Mouse (Mus musculus): Measurements from ENCODE around the gene Atp6v1b1. TPM values are rescaled to one million over a fixed set of nuclear protein-coding genes. Genes with fewer than 3 reads are reported as not detected.
A peak's percentile ranks its signal among the peaks of the same experiment; 100 is the strongest.

The Atp6v1b1 gene
- total and polyA plus RNA-seq, 3 experiments: not detected

GRCm38 (mm10) chr6:83791251-83791890 lies 48.6 kb downstream of the Atp6v1b1 start:
- no peak for TF ChIP-seq USF1 (IDR thresholded peaks at IDR 0.05; ENCODE audit: low read depth, low read length)
- TF ChIP-seq EP300 (IDR thresholded peaks at IDR 0.05; ENCODE audit: low read length): peak; percentile 47; the same call in 1 of the 2 replicates
- TF ChIP-seq IRF4 (IDR thresholded peaks at IDR 0.05; ENCODE audit: low read depth, low read length): peak; percentile 49; the same call in 1 of the 2 replicates
- in situ Hi-C loops (cut with MboI; ENCODE audit: low pct_ligation_motif_present, low pct_unique_long_range_greater_than_20kb, low sequenced_read_pairs): no loop called here

GRCm38 (mm10) chr6:83794760-83795296 lies 52.0 kb downstream of the Atp6v1b1 start, which contains the start of gene Nagk:
Gene Nagk (plus strand): TSS chr6:83794982.
- Histone ChIP-seq H3K4me2 (ENCODE audit: insufficient read depth, low read depth, poor library complexity, severe bottlenecking) (peak within 1 kb of the TSS; percentile 89), H3K79me2 (replicated peaks; ENCODE audit: control insufficient read depth, extremely low read depth, insufficient read depth, poor library complexity, severe bottlenecking) (no peaks in the 10 kb centered on the region), H3K36me3 (replicated peaks in 1 of 2; ENCODE audit: control insufficient read depth in 1 of 2, insufficient read depth in 1 of 2, low read length in 1 of 2) (peaks cover 11 to 18% of the 10 kb centered on the region in 2 experiments), H3K4me3 (replicated peaks in 1 of 3; ENCODE audit: low read depth in 2 of 3, low read length in 2 of 3, poor library complexity in 1 of 3) (peak within 1 kb of the TSS; percentile 53 to 91 (median 80)), H3K9me3 (replicated peaks; ENCODE audit: low read length) (no peaks in the 10 kb centered on the region), H3K27me3 (replicated peaks) (peaks cover 2% of the 10 kb centered on the region), H3K27ac (ENCODE audit: insufficient read depth, low read depth) (peak within 1 kb of the TSS; percentile 82), H3K4me1 (ENCODE audit: control insufficient read depth in 1 of 2, insufficient read depth in 2 of 2) (peaks cover 17 to 52% of the 10 kb centered on the region in 2 experiments), H3K9ac (ENCODE audit: insufficient read depth, low read depth) (peak within 1 kb of the TSS; percentile 77)
- in situ Hi-C loops (cut with MboI; ENCODE audit: low pct_ligation_motif_present, low pct_unique_long_range_greater_than_20kb, low sequenced_read_pairs): no loop called here
- TF ChIP-seq NELFE (IDR thresholded peaks at IDR 0.05; ENCODE audit: low read depth, low read length) (peak; percentile 83), HCFC1 (IDR thresholded peaks at IDR 0.05; ENCODE audit: low read depth, low read length) (peak; percentile 88), KAT2A (IDR thresholded peaks at IDR 0.05; ENCODE audit: insufficient replicate concordance, low read length) (peak; percentile 80; the same call in 1 of the 2 replicates), TBP (conservative IDR thresholded peaks at IDR 0.05; ENCODE audit: low read depth, low read length) (peak; percentile 77; the same call in 1 of the 2 replicates), ETS1 (conservative IDR thresholded peaks at IDR 0.05; ENCODE audit: low read depth, low read length) (no peak), MAX (IDR thresholded peaks at IDR 0.05; ENCODE audit: low read length) (peak; percentile 83), USF2 (conservative IDR thresholded peaks at IDR 0.05; ENCODE audit: low read depth, low read length) (peak; percentile 83), E2F4 (IDR thresholded peaks at IDR 0.05; ENCODE audit: insufficient replicate concordance, low read depth, low read length) (peak; percentile 94), CHD2 (IDR thresholded peaks at IDR 0.05; ENCODE audit: low read length) (no peak; the same call in 1 of the 2 replicates), RAD21 (IDR thresholded peaks at IDR 0.05; ENCODE audit: low read depth, low read length) (no peak), NRF1 (IDR thresholded peaks at IDR 0.05; ENCODE audit: low read depth, low read length) (peak; percentile 93), ZKSCAN1 (IDR thresholded peaks at IDR 0.05; ENCODE audit: borderline replicate concordance, low read depth, low read length) (no peak), MAZ (IDR thresholded peaks at IDR 0.05; ENCODE audit: low read depth, low read length) (peak; percentile 90; the same call in 1 of the 2 replicates), TCF12 (IDR thresholded peaks at IDR 0.05; ENCODE audit: low read depth, low read length) (peak; percentile 86; the same call in 1 of the 2 replicates), ELF1 (IDR thresholded peaks at IDR 0.05; ENCODE audit: low read depth, low read length) (peak; percentile 98), USF1 (IDR thresholded peaks at IDR 0.05; ENCODE audit: low read depth, low read length) (peak; percentile 88), POLR2AphosphoS2 (IDR thresholded peaks at IDR 0.05; ENCODE audit: low read depth, low read length) (peak; percentile 82), MYC (IDR thresholded peaks at IDR 0.05; ENCODE audit: low read depth, low read length) (0 out of 2 replicates have a peak, but pooled peaks have one; percentile 27), JUN (IDR thresholded peaks at IDR 0.05; ENCODE audit: insufficient read depth, low read depth, low read length) (no peak), SIN3A (IDR thresholded peaks at IDR 0.05; ENCODE audit: low read length) (peak; percentile 90), MEF2A (IDR thresholded peaks at IDR 0.05; ENCODE audit: borderline replicate concordance, low read depth, low read length) (peak; percentile 60; the same call in 1 of the 2 replicates), ZMIZ1 (IDR thresholded peaks at IDR 0.05; ENCODE audit: low read depth, low read length) (peak; percentile 75), MXI1 (IDR thresholded peaks at IDR 0.05; ENCODE audit: low read depth, low read length) (peak; percentile 89; the same call in 1 of the 2 replicates), ZNF384 (IDR thresholded peaks at IDR 0.05; ENCODE audit: low read depth, low read length) (peak; percentile 83), POLR2A (IDR thresholded peaks at IDR 0.05; ENCODE audit: low read depth, low read length) (peak; percentile 89), IRF4 (IDR thresholded peaks at IDR 0.05; ENCODE audit: low read depth, low read length) (peak; percentile 29; the same call in 1 of the 2 replicates), GABPA (IDR thresholded peaks at IDR 0.05; ENCODE audit: insufficient replicate concordance, low read depth, low read length) (no peak), UBTF (IDR thresholded peaks at IDR 0.05; ENCODE audit: low read depth, low read length) (no peak), BHLHE40 (IDR thresholded peaks at IDR 0.05; ENCODE audit: low read depth, low read length) (peak; percentile 77)
- peak; percentile 95 for DNase-seq (ENCODE audit: extremely low read depth)
- dilution Hi-C loops (cut with MboI; ENCODE audit: extremely low pct_ligation_motif_present, extremely low pct_unique_long_range_greater_than_20kb, low sequenced_read_pairs): no loop called here

More at GRCm38 (mm10) chr6:83791251-83791890, 48.6 kb downstream of the Atp6v1b1 start:
- Histone ChIP-seq H3K4me2 (ENCODE audit: insufficient read depth, low read depth, poor library complexity, severe bottlenecking) (no peak overlapping the region), H3K79me2 (replicated peaks; ENCODE audit: control insufficient read depth, extremely low read depth, insufficient read depth, poor library complexity, severe bottlenecking) (no peaks in the 10 kb centered on the region), H3K4me1 (ENCODE audit: control insufficient read depth in 1 of 2, insufficient read depth in 2 of 2) (peaks cover 15 to 36% of the 10 kb centered on the region in 2 experiments), H3K9ac (ENCODE audit: insufficient read depth, low read depth) (no peak overlapping the region), H3K36me3 (replicated peaks in 1 of 2; ENCODE audit: control insufficient read depth in 1 of 2, insufficient read depth in 1 of 2, low read length in 1 of 2) (no peaks in the 10 kb centered on the region), H3K9me3 (replicated peaks; ENCODE audit: low read length) (peaks cover 2% of the 10 kb centered on the region), H3K27me3 (replicated peaks) (peaks cover 2% of the 10 kb centered on the region), H3K27ac (ENCODE audit: insufficient read depth, low read depth) (no peak overlapping the region), H3K4me3 (replicated peaks in 1 of 3; ENCODE audit: low read depth in 2 of 3, low read length in 2 of 3, poor library complexity in 1 of 3) (no peak overlapping the region)
- dilution Hi-C loops (cut with MboI; ENCODE audit: extremely low pct_ligation_motif_present, extremely low pct_unique_long_range_greater_than_20kb, low sequenced_read_pairs): no loop called here
- peak; percentile 26 for DNase-seq (ENCODE audit: extremely low read depth)

Measured in CH12.LX (cell line).